Mouse (Mus musculus): ENCODE results near the gene Nudt19. TPM values are rescaled to one million over a fixed set of nuclear protein-coding genes. Genes with fewer than 3 reads are reported as not detected.
"Not testable (repeated sequence)": the region's sequence is repeated elsewhere in the genome, so short reads cannot be mapped to it uniquely, and the experiment has no call there.

Gene Nudt19
- total RNA-seq, 2 experiments from 2014 or later, result 55.5 to 68.1 TPM

DNA sequence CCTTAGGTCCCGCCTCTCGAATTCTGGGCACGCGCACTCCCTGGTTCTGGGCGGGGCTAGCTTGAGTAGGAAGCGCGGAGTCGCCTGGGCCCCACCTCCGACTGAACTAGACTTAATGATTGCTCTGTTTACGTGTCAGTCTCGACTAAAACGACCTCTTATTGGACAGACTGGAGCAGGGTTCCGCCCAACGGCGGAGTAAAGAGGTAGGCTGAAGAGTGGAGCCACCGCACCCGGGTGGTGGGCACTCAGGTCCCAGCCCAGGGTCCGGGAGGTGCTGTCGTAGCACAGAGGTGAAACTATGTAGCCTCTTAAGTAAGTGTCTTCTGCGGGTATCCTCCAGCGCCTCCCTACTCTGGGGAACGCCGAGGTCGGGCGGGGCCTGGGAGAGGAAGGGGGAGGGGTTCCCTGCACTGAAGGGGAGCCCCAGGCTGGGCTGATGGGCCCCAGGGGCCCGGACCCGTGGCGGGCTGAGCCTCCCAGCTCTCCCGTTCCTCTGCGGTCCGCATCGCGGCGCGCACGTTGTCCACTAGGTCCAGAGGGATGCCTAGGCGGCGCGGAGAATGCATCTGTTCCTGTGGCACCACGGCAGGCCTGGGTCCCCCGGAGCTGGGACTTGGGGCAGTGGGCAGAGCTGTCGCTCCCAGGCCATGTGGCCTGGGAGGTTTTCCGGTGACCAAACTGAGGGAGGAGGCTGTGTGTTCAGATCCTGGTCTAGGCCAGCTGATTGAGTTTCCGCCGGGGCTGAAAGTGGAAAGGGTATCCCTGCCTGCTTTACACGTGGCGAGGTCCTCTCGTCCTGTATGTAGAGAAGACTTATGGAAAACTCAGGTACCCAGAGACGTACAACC lies 30.2 kb upstream of the Nudt19 start, which contains the start of gene Ankrd27:
Ankrd27 (plus strand) TSS at position 190 of the 851 bp plus-strand sequence.
- Histone ChIP-seq H3K4me3 (peak within 1 kb of the TSS; percentile 93), H3K27ac (peak within 1 kb of the TSS; percentile 84)
- TF ChIP-seq CTCF (IDR thresholded peaks at IDR 0.05), result no peak
- intact Hi-C loops (cut with DNase I), result loop anchor here (2.0 kb wide), 1 partner anchor 31 kb away; no protein-coding TSS in a partner anchor
- peak; percentile 94 to 95 for DNase-seq (ENCODE audit: extremely low spot score in 1 of 2, low spot score in 2 of 2)

DNA sequence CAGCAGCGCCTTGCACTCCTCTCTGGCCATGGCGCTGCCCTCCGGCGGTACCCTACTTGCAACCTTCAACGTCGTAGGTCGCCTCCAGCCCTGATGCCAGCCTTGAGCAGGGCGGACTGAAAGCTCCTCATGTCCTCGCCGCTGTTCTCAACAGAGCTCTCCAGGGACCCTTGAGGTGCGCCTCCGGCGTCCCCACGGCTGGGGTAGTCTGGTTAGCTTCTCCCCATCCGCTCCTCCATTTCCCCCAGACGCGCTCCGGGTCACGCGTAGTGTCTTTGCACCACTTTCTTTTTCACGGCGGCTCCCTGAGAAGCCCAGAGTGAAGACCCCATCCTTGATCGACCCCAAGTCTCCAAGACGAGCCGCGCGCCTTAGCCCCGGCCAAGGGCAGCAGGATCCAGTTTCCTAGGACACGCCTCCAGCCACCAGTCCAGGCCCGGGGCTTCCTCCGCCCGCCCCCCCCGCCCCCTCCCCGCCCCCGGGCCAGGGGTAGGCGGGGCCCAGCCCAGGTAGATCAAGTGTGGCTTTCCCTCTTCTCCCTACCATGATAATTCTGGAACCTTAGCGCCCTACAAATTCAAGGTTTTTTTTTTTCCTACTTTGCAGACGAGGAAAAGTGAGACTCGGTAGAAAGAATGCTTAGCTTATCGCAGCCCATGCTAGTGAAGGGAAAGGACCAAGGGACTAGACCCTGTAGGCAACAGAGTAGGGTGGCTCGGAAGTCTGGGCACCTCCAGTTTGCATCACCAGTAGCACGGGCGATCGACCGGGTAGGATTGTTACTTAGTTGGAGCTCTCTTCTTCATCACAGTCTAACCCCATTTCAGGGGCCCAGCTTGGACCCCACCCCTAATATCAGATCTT lies 29.3 kb upstream of the Nudt19 start, which contains the start of gene Rgs9bp:
Rgs9bp (minus strand) TSS at position 392 of the 864 bp plus-strand sequence.
- intact Hi-C loops (cut with DNase I), result loop anchor here (2.0 kb wide), 1 partner anchor 31 kb away; no protein-coding TSS in a partner anchor
- Histone ChIP-seq H3K4me3 (peak within 1 kb of the TSS; percentile 93), H3K27ac (peak within 1 kb of the TSS; percentile 84)
- no peak for TF ChIP-seq CTCF (IDR thresholded peaks at IDR 0.05)
- DNase-seq (ENCODE audit: extremely low spot score in 1 of 2, low spot score in 2 of 2), result no peak

DNA sequence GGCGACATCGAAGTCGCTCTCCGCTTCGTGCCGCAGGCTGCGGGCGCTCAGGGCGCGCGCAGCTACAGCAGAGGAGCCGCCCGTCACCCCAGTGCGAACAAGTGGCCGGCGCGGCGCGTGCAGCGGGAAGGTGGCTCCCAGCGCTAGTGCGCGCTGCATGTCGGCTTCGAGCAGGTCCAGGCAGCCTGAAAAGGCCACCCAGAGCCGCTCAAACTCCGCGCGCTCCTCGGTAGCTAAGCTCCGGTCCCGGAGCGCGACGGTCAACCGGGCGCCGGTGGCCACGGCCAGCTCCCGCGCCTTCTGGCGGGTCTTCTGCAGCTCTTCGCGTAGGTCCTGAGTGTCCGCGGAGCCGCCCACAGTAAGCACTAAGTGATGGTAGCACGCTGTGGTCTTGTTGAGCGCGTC lies 28.7 kb upstream of the Nudt19 start:
- DNase-seq (ENCODE audit: extremely low spot score in 1 of 2, low spot score in 2 of 2), result no peak
- Histone ChIP-seq H3K4me3 (peak overlapping the region; percentile 93), H3K27ac (no peak overlapping the region)
- no peak for TF ChIP-seq CTCF (IDR thresholded peaks at IDR 0.05)
- intact Hi-C loops (cut with DNase I), result loop anchor here (5.0 kb wide), 1 partner anchor 48 kb away; no protein-coding TSS in a partner anchor

DNA sequence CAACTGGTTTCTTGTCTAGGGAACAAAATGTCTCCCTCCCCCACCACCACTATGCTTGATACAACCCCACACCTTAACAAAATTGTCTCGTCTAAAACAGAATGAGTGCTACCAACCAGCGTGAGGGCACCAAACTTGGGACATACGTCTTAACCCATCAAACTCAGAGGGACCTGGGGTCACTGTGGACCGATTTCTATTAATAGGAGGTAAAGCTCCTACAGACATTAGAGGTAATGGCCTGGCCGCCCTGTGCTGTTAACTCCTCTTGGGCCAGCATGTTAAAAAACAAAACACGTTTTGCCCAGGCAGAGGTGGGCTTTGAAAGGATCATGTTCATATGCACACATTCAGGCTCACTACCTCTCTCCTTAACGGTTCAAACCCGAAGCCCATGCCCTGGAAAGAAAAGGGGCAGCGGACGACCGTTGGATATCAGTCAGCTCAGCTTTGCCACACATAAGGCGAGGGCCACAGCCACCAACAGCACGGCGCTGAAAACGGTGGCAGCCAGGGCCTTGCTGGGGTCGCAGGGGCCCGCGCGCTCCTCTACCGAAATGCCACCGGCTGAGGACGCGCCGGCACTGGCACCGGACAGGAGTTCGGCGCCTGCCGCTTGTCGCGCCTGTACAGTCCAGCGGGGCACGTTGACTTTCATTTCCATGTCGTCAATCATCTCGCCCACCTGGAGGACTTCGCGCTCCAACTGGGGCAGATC lies 28.1 kb upstream of the Nudt19 start:
- no peak for DNase-seq (ENCODE audit: extremely low spot score in 1 of 2, low spot score in 2 of 2)
- Histone ChIP-seq H3K27ac (no peak overlapping the region), H3K4me3 (peak overlapping the region; percentile 93)
- intact Hi-C loops (cut with DNase I), result loop anchor here (5.0 kb wide), 1 partner anchor 48 kb away; no protein-coding TSS in a partner anchor
- TF ChIP-seq CTCF (IDR thresholded peaks at IDR 0.05), result no peak

DNA sequence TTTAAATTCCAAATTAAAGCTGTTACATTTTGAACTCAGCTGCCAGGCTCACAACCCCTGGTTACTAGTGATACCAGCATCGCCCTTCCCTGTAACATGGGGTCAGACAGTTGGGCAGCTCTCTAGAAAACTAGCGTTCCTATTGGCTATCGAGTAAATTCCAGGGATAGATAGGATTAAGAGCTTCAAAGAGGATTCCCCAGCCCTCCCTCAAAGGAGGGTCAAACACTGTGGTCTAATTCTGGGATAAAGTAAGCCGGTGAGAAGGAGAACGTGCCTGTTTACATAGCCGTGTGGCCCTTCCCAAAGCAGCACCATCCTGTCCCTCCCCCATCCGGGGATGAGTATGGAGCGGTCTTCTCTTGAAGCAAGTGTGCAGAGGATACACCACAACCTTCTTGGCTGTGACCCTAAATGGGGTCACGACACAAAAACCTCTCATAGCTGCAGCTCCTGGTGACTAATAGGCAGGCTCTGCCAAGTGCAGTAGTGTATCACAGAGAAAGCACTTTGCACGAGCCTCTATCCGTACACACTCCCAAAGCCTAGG lies 27.4 kb upstream of the Nudt19 start:
- H3K4me3 ChIP-seq, result no peak overlapping the region
- intact Hi-C loops (cut with DNase I), result loop anchor here (5.0 kb wide), 1 partner anchor 49 kb away; no protein-coding TSS in a partner anchor
- DNase-seq (ENCODE audit: extremely low spot score in 1 of 2, low spot score in 2 of 2), result no peak
- no peak for TF ChIP-seq CTCF (IDR thresholded peaks at IDR 0.05)
- H3K27ac ChIP-seq, result no peak overlapping the region

DNA sequence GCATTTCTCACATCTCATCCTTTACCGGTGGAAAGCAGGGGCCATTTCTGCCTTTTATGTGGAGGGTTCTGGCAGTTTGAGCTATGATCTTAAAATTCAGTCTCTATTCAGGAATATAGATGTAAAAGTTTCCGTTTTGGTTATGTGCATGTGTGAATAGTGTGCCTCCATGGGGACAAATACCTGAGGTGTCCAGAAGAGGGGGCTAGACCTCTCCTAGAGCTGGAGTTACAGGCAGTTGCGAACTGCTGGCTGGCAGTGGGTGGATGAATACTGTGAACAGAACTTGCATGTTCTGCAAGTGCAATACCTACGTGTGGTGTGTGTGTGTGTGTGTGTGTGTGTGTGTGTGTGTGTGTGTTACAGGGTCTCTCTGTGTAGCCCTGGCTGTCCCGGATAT lies 26.6 kb upstream of the Nudt19 start:
- Histone ChIP-seq H3K27ac (no peak overlapping the region), H3K4me3 (no peak overlapping the region)
- DNase-seq (ENCODE audit: extremely low spot score in 1 of 2, low spot score in 2 of 2), result no peak
- intact Hi-C loops (cut with DNase I), result loop anchor here (5.0 kb wide), 1 partner anchor 50 kb away; no protein-coding TSS in a partner anchor
- TF ChIP-seq CTCF (IDR thresholded peaks at IDR 0.05), result no peak; the same call in none of the 2 replicates

DNA sequence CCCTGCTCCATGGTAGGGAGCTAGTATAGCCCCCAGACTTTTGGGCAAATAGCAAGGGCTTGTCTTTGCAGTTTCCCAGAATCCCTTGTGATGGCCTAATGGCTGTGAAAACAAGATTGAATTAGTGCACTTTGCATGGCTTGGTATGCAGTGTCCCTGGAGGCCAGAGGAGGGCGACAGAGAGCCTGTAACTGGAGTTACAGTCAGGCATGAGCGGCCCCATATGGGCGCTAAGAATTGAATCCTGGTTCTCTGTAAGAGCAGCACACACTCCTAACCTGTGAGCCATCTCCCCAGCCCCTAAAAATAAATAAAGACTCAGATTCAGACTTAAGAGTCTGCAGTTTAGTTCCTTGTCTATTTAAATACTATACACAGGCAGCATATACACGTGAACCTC lies 23.7 kb upstream of the Nudt19 start:
- H3K4me3 ChIP-seq, result no peak overlapping the region
- peak; percentile 61 for TF ChIP-seq CTCF (IDR thresholded peaks at IDR 0.05)
- intact Hi-C loops (cut with DNase I), result loop anchor here (5.0 kb wide), 1 partner anchor 52 kb away; no protein-coding TSS in a partner anchor
- no peak overlapping the region for H3K27ac ChIP-seq
- no peak for DNase-seq (ENCODE audit: extremely low spot score in 1 of 2, low spot score in 2 of 2)

DNA sequence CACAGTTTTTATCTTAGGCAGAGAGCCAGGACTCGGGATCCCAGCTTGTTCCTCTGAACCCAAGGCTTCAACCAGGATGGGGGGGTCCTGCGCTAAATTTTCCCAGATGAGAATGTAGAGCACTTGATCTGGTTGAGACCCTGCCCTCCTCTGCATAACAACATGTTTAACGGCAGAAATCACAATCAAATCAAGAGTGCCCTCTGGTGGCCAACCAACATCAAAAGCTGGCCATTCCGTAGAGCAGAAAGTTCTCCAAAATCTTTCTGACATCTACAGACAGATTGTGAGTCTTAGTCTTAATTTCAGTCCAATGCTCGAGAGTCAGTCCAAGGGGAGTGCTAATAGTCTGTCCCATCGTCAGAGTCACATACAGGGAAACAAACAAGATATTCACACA lies 14.8 kb upstream of the Nudt19 start:
- TF ChIP-seq CTCF (IDR thresholded peaks at IDR 0.05), result peak; percentile 46
- intact Hi-C loops (cut with DNase I); DNase-seq (ENCODE audit: extremely low spot score in 1 of 2, low spot score in 2 of 2); H3K4me3 ChIP-seq; H3K27ac ChIP-seq: not testable (repeated sequence)

DNA sequence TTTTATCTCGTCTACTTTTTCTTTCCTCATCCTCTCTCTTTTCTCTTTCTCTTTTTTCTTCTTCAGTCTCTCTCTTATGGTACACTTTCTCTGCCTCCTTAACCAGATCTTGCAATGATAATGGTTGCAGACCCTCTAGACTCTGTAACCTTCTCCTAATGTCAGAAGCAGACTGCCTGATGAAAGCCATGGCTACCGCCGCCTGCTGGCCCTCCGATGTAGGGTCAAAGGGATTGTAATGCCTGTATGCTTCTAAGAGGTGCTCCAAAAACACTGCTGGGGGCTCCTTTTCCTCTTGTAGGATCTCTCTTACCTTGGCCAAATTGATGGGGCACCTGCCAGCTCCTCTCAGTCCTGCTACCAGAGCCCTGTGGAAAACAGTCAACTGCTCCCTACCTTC lies 13.6 kb upstream of the Nudt19 start:
- H3K27ac ChIP-seq; intact Hi-C loops (cut with DNase I); H3K4me3 ChIP-seq; DNase-seq (ENCODE audit: extremely low spot score in 1 of 2, low spot score in 2 of 2): not testable (repeated sequence)

DNA sequence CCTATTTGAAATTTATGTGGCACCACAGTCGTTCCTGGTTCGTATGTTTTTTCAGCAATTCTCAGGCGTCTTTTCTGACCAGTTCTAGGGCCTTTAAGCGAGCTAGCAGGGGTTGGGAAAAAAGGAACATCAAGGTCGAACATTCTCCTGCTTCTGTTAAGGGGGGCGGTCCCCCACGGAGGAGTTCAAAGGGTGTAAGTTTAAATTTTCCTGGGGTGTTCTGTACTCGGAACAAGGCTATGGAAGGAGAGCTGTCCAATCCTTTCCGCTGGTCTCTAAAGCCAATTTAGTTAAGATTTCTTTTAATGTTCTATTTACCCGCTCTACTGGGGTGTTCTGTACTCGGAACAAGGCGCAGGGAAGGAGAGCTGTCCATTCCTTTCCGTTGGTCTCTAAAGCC lies 9.9 kb upstream of the Nudt19 start:
- DNase-seq (ENCODE audit: extremely low spot score in 1 of 2, low spot score in 2 of 2); intact Hi-C loops (cut with DNase I): not testable (repeated sequence)

DNA sequence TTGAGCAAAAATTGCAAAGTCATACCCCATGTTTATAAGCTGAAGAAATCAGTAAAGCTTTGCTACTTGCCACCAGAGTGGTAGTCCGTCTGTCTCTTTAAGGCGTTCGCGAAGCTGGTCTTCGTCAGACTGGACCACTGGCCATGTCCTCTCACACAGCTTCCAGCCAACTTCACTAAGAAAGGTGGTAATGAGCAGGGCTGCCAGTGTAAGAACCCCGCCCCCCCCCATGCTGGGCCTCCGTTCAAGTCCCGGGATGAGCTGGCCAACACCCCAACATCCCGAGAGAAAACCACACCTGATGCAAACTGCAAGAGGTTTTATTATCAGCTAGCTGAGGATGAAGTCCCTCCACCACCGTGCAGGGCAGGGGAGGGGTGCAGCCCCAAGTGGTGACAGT lies 8.8 kb upstream of the Nudt19 start:
- intact Hi-C loops (cut with DNase I); DNase-seq (ENCODE audit: extremely low spot score in 1 of 2, low spot score in 2 of 2); H3K4me3 ChIP-seq; H3K27ac ChIP-seq: not testable (repeated sequence)

More for the DNA sequence above, 9.9 kb upstream of the Nudt19 start:
- H3K27ac ChIP-seq, H3K4me3 ChIP-seq: not testable (repeated sequence)

Data from left cerebral cortex, adult 2 months (tissue).